Mouse (Mus musculus): Measurements from ENCODE around the gene Glra2. TPM values are rescaled to one million over a fixed set of nuclear protein-coding genes. Genes with fewer than 3 reads are reported as not detected.

Glra2 gene
- polyA plus RNA-seq, 1 experiment from 2014 or later: not detected

DNA sequence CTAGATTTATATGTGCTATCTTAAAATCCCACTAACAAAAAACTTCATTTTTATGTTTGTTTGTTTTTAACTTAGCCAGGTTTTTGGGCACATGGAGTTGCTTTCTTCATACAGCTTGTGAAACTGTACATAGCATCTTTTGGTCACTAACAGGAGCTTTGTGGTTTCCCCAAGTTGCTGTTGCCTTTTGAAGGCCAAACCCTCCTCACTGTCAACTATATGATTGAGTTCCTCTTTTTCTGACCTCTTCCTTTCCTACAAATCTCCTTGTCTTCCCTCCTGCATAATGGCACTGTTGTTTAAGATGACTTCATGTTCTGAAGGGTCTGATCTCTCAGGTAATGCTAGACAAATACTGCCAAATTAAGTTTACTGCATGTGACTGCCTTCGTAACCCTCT, 170.6 kb downstream of the Glra2 start:
- Histone ChIP-seq H3K9me3 (ENCODE audit: low read length) (no peaks in the 10 kb centered on the region), H3K27me3 (ENCODE audit: insufficient read depth, low read length) (no peaks in the 10 kb centered on the region), H3K36me3 (replicated peaks; ENCODE audit: insufficient read depth, low read length) (no peaks in the 10 kb centered on the region), H3K4me2 (ENCODE audit: low read depth, low read length) (no peak overlapping the region), H3K4me3 (ENCODE audit: low read depth, low read length) (no peak overlapping the region), H3K27ac (ENCODE audit: low read depth) (no peak overlapping the region), H3K4me1 (ENCODE audit: insufficient read depth) (no peaks in the 10 kb centered on the region), H3K9ac (replicated peaks) (no peak overlapping the region)
- ATAC-seq (no peak), DNase-seq (no peak)
- WGBS (ENCODE audit: insufficient replicate concordance): 65% methylated on average over 1 of the region's 1 CpGs
- TF ChIP-seq EP300 (IDR thresholded peaks at IDR 0.05; ENCODE audit: low read depth) (no peak), CTCF (IDR thresholded peaks at IDR 0.05; ENCODE audit: low read depth) (no peak)

DNA sequence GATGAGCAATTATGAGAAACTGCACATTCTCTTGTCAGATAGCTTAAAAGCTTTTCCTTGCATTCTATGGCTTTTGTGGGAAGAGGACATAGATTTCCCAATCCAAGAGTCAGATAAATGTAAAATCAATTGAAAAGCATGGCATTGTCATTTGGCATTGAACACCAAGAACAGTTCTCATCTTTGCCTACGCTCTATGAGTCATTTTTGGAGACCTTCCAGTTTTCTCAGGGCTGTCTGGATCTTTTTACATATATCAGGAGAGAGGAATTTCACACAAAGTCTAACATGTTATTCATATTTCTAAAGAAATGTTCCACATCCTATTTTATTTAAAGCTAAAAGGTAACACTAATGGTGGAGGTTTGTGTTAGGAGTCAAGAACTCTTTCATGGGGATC, 223.0 kb downstream of the Glra2 start:
- Histone ChIP-seq H3K36me3 (replicated peaks; ENCODE audit: insufficient read depth, low read length) (no peaks in the 10 kb centered on the region), H3K4me2 (ENCODE audit: low read depth, low read length) (no peak overlapping the region), H3K27me3 (ENCODE audit: insufficient read depth, low read length) (no peaks in the 10 kb centered on the region), H3K9ac (replicated peaks) (no peak overlapping the region), H3K4me3 (ENCODE audit: low read depth, low read length) (no peak overlapping the region), H3K9me3 (ENCODE audit: low read length) (no peaks in the 10 kb centered on the region), H3K27ac (ENCODE audit: low read depth) (no peak overlapping the region), H3K4me1 (ENCODE audit: insufficient read depth) (no peaks in the 10 kb centered on the region)
- 58% methylated on average over 1 of the region's 1 CpGs for WGBS (ENCODE audit: insufficient replicate concordance)
- TF ChIP-seq CTCF (IDR thresholded peaks at IDR 0.05; ENCODE audit: low read depth) (no peak), EP300 (IDR thresholded peaks at IDR 0.05; ENCODE audit: low read depth) (no peak)
- ATAC-seq: no peak
- DNase-seq: no peak
